Mouse (Mus musculus): Measurements from ENCODE around the gene Robo1. TPM values are rescaled to one million over a fixed set of nuclear protein-coding genes. Genes with fewer than 3 reads are reported as not detected.

Gene Robo1
- polyA plus RNA-seq, 1 experiment from 2014 or later = 26.0 TPM

DNA sequence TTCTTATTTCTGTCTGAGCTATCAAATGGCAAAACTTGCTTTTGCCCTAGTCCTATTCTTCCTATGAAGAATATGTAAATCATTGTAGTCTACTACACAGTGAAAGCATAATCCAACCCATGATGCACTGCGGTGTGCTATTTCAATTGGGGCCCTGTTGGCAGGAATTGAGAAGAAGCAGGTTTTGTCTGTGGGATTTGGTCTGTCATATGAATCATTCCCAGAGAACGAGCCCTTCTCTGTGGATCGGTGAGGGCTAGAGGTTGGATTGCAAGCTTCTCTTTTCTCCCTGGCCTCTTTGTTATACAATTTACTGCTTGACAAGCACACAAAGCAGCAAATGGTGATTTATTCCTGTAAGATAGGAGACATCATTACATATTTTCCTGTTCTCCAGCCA, 85.4 kb downstream of the Robo1 start:
- no peak overlapping the region for H3K9ac ChIP-seq
- no peaks in the 10 kb centered on the region for H3K4me1 ChIP-seq
- H3K27me3 ChIP-seq = no peaks in the 10 kb centered on the region
- H3K4me2 ChIP-seq = no peak overlapping the region
- no peak overlapping the region for H3K4me3 ChIP-seq (replicated peaks)
- 50% methylated on average over 3 of the region's 3 CpGs for WGBS
- no peak overlapping the region for H3K27ac ChIP-seq
- H3K36me3 ChIP-seq = no peaks in the 10 kb centered on the region
- no peaks in the 10 kb centered on the region for H3K9me3 ChIP-seq (replicated peaks)
- no peak for ATAC-seq (replicated peaks; ENCODE audit: low FRiP score)

DNA sequence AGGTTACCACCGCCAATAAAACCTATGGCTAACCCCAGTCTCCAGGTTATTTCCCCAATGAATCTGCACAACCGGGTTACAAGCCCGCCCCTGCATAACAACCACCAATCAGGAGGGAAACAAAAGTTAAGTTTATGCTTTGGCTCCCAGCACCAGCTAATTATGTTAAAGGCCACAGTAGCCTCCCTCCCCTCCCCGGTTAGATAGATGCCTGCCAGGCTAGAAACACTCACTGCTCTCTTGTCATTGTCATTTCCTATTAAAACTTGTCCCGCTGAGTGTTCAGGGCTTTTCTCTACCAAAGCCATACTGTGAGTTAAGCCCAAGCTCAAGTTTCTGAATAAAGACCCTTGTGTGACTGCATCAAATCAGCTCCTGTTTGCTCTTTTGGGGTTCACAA, 90.7 kb downstream of the Robo1 start:
- 58% methylated on average over 5 of the region's 5 CpGs for WGBS
- Histone ChIP-seq H3K9ac (no peak overlapping the region), H3K27ac (no peak overlapping the region), H3K4me3 (replicated peaks) (no peak overlapping the region), H3K27me3 (no peaks in the 10 kb centered on the region), H3K9me3 (replicated peaks) (no peaks in the 10 kb centered on the region), H3K4me2 (no peak overlapping the region), H3K4me1 (0 out of 2 replicates have a peak, but pooled peaks cover 4% of the 10 kb centered on the region), H3K36me3 (no peaks in the 10 kb centered on the region)
- ATAC-seq (replicated peaks; ENCODE audit: low FRiP score) = no peak

- Histone ChIP-seq H3K9me3 (replicated peaks) (no peaks in the 10 kb centered on the region), H3K9ac (no peak overlapping the region), H3K27me3 (no peaks in the 10 kb centered on the region), H3K27ac (no peak overlapping the region), H3K4me2 (0 out of 2 replicates have a peak overlapping the region, but pooled peaks have one; percentile 16), H3K4me3 (replicated peaks) (no peak overlapping the region), H3K36me3 (no peaks in the 10 kb centered on the region), H3K4me1 (0 out of 2 replicates have a peak, but pooled peaks cover 4% of the 10 kb centered on the region)
- 0 out of 2 replicates have a peak, but pooled peaks have one; percentile 25 for ATAC-seq (replicated peaks; ENCODE audit: low FRiP score)
- WGBS = 37% methylated on average over 9 of the region's 9 CpGs
These were observed 94.3 kb downstream of the Robo1 start for GRCm38 (mm10) chr16:72402381-72402780.

GRCm38 (mm10) chr16:72409820-72410219, 101.7 kb downstream of the Robo1 start:
- H3K9me3 ChIP-seq (replicated peaks) = no peaks in the 10 kb centered on the region
- H3K27ac ChIP-seq = no peak overlapping the region
- no peak overlapping the region for H3K4me2 ChIP-seq
- WGBS = 48% methylated on average over 1 of the region's 1 CpGs
- H3K36me3 ChIP-seq = no peaks in the 10 kb centered on the region
- no peak overlapping the region for H3K9ac ChIP-seq
- no peak overlapping the region for H3K4me3 ChIP-seq (replicated peaks)
- ATAC-seq (replicated peaks; ENCODE audit: low FRiP score) = no peak
- peaks cover 7% of the 10 kb centered on the region for H3K4me1 ChIP-seq
- no peaks in the 10 kb centered on the region for H3K27me3 ChIP-seq

DNA sequence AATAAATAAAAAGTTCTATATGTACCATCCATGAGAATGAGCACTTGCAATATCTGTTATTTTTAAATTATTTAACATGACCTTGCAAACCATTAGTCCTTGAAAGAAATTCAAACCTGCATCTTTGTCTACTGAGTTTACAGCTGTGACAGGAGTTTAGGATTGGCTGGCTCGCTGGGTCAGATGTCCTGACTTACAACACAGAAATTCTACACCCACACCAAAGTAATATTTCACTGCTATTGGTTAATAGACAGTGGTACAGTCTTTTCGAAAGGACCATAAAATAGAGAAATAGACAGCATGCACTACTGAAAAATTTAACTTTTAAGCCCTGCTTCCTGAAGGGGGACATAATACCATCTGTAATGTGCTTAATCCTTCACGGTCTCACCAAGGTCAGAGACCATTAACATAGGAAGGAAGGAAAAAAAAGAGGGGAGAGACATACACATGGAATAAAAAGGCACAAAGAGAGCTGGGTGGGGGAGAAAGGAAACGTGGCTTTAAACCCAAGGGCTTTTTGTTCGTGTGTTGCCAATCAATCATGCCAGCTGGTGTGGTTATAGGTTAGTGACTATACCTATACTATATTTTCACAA, 103.7 kb downstream of the Robo1 start:
- H3K4me2 ChIP-seq = no peak overlapping the region
- H3K36me3 ChIP-seq = no peaks in the 10 kb centered on the region
- H3K4me1 ChIP-seq = peaks cover 7% of the 10 kb centered on the region
- no peak overlapping the region for H3K9ac ChIP-seq
- H3K4me3 ChIP-seq (replicated peaks) = no peak overlapping the region
- 21% methylated on average over 5 of the region's 5 CpGs for WGBS
- H3K27ac ChIP-seq = no peak overlapping the region
- no peaks in the 10 kb centered on the region for H3K9me3 ChIP-seq (replicated peaks)
- no peaks in the 10 kb centered on the region for H3K27me3 ChIP-seq
- ATAC-seq (replicated peaks; ENCODE audit: low FRiP score) = no peak

GRCm38 (mm10) chr16:72412879-72413278, 104.8 kb downstream of the Robo1 start:
- H3K4me1 ChIP-seq = peaks cover 7% of the 10 kb centered on the region
- no peak overlapping the region for H3K9ac ChIP-seq
- no peak overlapping the region for H3K27ac ChIP-seq
- no peak overlapping the region for H3K4me3 ChIP-seq (replicated peaks)
- H3K4me2 ChIP-seq = peak overlapping the region; percentile 28; the same call in 1 of the 2 replicates
- H3K27me3 ChIP-seq = no peaks in the 10 kb centered on the region
- H3K9me3 ChIP-seq (replicated peaks) = no peaks in the 10 kb centered on the region
- H3K36me3 ChIP-seq = no peaks in the 10 kb centered on the region
- WGBS = 14% methylated on average over 7 of the region's 7 CpGs
- ATAC-seq (replicated peaks; ENCODE audit: low FRiP score) = no peak

GRCm38 (mm10) chr16:72419328-72420066, 111.4 kb downstream of the Robo1 start:
- H3K9ac ChIP-seq = no peak overlapping the region
- H3K27ac ChIP-seq = no peak overlapping the region
- no peak overlapping the region for H3K4me3 ChIP-seq (replicated peaks)
- H3K27me3 ChIP-seq = no peaks in the 10 kb centered on the region
- H3K9me3 ChIP-seq (replicated peaks) = no peaks in the 10 kb centered on the region
- H3K36me3 ChIP-seq = no peaks in the 10 kb centered on the region
- no peak for ATAC-seq (replicated peaks; ENCODE audit: low FRiP score)
- H3K4me1 ChIP-seq = no peaks in the 10 kb centered on the region
- WGBS = 70% methylated on average over 5 of the region's 5 CpGs
- H3K4me2 ChIP-seq = no peak overlapping the region

- H3K36me3 ChIP-seq = no peaks in the 10 kb centered on the region
- no peaks in the 10 kb centered on the region for H3K9me3 ChIP-seq (replicated peaks)
- WGBS = 82% methylated on average over 4 of the region's 4 CpGs
- H3K4me1 ChIP-seq = no peaks in the 10 kb centered on the region
- no peak overlapping the region for H3K9ac ChIP-seq
- H3K27me3 ChIP-seq = no peaks in the 10 kb centered on the region
- H3K4me2 ChIP-seq = no peak overlapping the region
- H3K27ac ChIP-seq = no peak overlapping the region
- no peak overlapping the region for H3K4me3 ChIP-seq (replicated peaks)
- ATAC-seq (replicated peaks; ENCODE audit: low FRiP score) = no peak
These were observed 114.3 kb downstream of the Robo1 start for GRCm38 (mm10) chr16:72422426-72422825.

- ATAC-seq (replicated peaks; ENCODE audit: low FRiP score) = no peak
- Histone ChIP-seq H3K9me3 (replicated peaks) (no peaks in the 10 kb centered on the region), H3K4me2 (no peak overlapping the region), H3K27ac (no peak overlapping the region), H3K36me3 (no peaks in the 10 kb centered on the region), H3K9ac (no peak overlapping the region), H3K4me1 (no peaks in the 10 kb centered on the region), H3K4me3 (replicated peaks) (no peak overlapping the region), H3K27me3 (no peaks in the 10 kb centered on the region)
These were observed 126.3 kb downstream of the Robo1 start for GRCm38 (mm10) chr16:72434396-72434795.

DNA sequence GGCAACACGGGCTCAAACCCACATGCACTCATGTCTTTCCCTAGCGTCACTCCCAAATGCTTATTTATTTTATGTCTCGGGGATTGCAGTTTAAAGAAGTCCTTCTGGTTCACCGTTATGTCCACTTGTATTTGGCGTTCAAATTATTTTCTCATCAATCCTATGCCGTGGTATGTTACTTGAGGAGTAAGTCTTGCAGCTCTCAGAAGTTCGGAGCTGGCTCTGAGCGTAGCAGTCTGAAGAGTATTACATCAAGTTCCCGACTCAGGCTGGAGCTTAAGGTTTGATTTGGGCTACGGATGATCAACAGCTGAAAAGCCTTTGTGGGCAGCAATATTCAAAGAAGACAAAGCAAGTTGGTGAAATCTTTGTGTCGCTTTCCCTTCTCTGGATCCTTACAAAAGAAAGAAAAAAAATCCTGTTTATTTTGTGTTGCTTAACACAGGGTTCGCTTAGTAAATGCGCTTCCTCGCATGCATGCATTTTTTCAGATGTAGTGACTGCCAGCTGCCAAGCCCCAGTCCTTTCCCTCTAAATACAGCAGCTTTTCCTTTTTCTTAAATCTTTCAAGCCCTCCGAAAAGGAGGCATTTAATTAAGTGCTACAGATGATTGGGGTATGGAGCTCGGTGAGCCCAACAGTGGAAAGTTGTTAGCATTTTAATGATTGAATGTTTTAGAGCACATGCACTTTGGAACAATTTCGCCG, 136.5 kb downstream of the Robo1 start:
- H3K4me3 ChIP-seq (replicated peaks) = no peak overlapping the region
- WGBS = 67% methylated on average over 18 of the region's 18 CpGs
- H3K4me2 ChIP-seq = peak overlapping the region; percentile 10; the same call in 1 of the 2 replicates
- no peak overlapping the region for H3K27ac ChIP-seq
- ATAC-seq (replicated peaks; ENCODE audit: low FRiP score) = no peak
- no peaks in the 10 kb centered on the region for H3K4me1 ChIP-seq
- no peaks in the 10 kb centered on the region for H3K9me3 ChIP-seq (replicated peaks)
- no peaks in the 10 kb centered on the region for H3K36me3 ChIP-seq
- H3K9ac ChIP-seq = no peak overlapping the region
- H3K27me3 ChIP-seq = no peaks in the 10 kb centered on the region

GRCm38 (mm10) chr16:72458155-72458554, 150.0 kb downstream of the Robo1 start:
- Histone ChIP-seq H3K27ac (no peak overlapping the region), H3K9ac (no peak overlapping the region), H3K4me3 (replicated peaks) (no peak overlapping the region), H3K36me3 (no peaks in the 10 kb centered on the region), H3K4me2 (no peak overlapping the region), H3K9me3 (replicated peaks) (no peaks in the 10 kb centered on the region), H3K4me1 (no peaks in the 10 kb centered on the region), H3K27me3 (no peaks in the 10 kb centered on the region)
- WGBS = 48% methylated on average over 10 of the region's 10 CpGs
- ATAC-seq (replicated peaks; ENCODE audit: low FRiP score) = no peak

DNA sequence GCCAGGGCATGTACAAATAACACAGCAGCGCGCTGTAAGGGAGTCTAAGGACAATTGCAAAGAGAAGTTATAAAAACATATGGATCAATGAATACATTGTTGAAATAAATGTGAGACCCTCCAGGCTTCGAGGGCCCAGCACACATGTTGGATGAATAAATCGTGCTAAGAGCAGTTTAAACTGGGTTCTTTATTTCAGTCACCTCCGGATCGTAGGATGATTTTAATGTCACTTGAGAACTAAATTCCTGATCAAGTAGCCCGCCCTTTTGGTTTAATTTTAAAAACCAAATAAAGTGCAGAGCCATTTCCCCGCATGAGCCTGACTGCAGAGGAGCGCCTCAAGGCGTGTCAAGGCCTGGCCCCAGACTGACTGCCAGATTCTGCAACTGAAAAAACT, 150.5 kb downstream of the Robo1 start:
- ATAC-seq (replicated peaks; ENCODE audit: low FRiP score) = no peak
- Histone ChIP-seq H3K4me2 (no peak overlapping the region), H3K27ac (no peak overlapping the region), H3K4me3 (replicated peaks) (no peak overlapping the region), H3K9ac (no peak overlapping the region), H3K9me3 (replicated peaks) (no peaks in the 10 kb centered on the region), H3K27me3 (no peaks in the 10 kb centered on the region), H3K36me3 (no peaks in the 10 kb centered on the region), H3K4me1 (no peaks in the 10 kb centered on the region)
- WGBS = 51% methylated on average over 10 of the region's 10 CpGs

Data from kidney, embryonic 15.5 days (tissue).